Mouse (Mus musculus): ENCODE data around the gene Fig4. TPM values are rescaled to one million over a fixed set of nuclear protein-coding genes. Genes with fewer than 3 reads are reported as not detected.

The Fig4 gene
- polyA plus RNA-seq, 1 experiment from 2014 or later, result 16.3 TPM

DNA sequence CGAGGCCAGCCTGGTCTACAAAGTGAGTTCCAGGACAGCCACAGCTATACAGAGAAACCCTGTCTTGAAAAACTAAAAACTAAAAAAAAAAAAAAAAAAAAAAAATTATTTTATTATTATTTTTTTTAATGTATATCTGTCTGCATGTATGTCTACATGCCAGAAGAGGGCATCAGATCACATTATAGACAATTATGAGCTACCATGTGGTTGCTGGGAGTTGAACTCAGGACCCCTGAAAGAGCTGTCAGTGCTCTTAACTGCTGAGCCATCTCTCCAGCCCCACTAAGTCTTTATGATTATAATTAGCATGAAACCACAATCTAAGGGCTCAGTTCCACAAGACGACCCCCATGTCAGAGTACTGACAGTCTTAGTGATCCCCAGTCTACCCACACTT lies 152.6 kb downstream of the Fig4 start:
- Histone ChIP-seq H3K9me3 (replicated peaks) (no peaks in the 10 kb centered on the region), H3K4me3 (no peak overlapping the region), H3K4me1 (no peaks in the 10 kb centered on the region; the same call in 1 of the 2 replicates), H3K27ac (replicated peaks) (no peak overlapping the region), H3K36me3 (no peaks in the 10 kb centered on the region), H3K27me3 (ENCODE audit: low read depth, poor library complexity, severe bottlenecking) (peaks cover 7% of the 10 kb centered on the region; the same call in 1 of the 2 replicates)
- 76% methylated on average over 2 of the region's 2 CpGs for WGBS
- DNase-seq (ENCODE audit: low spot score), result no peak

DNA sequence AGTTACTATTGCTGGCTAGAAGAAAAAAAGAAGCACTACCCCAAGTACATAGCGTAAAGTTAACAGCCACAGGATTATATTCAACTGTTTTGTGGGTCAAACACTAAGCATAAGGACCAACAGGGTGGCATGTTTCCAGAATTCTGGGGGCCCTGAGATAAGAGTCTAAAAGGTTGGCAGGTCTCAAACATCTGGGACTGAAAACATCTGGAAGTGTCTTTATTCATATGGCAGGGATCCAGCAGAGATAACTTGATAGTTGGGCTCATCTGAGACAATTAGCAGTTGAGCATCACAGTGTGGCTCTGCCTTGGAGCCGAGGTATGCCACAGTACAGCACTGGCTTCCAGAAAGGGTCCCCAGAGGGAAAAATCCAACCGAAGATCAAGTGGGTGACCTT lies 153.8 kb downstream of the Fig4 start:
- no peak overlapping the region for H3K4me3 ChIP-seq
- WGBS, result 90% methylated on average over 3 of the region's 3 CpGs
- H3K9me3 ChIP-seq (replicated peaks), result no peaks in the 10 kb centered on the region
- no peak overlapping the region for H3K27ac ChIP-seq (replicated peaks)
- no peaks in the 10 kb centered on the region for H3K36me3 ChIP-seq
- H3K27me3 ChIP-seq (ENCODE audit: low read depth, poor library complexity, severe bottlenecking), result peaks cover 7% of the 10 kb centered on the region; the same call in 1 of the 2 replicates
- peaks cover 9% of the 10 kb centered on the region for H3K4me1 ChIP-seq
- DNase-seq (ENCODE audit: low spot score), result no peak

DNA sequence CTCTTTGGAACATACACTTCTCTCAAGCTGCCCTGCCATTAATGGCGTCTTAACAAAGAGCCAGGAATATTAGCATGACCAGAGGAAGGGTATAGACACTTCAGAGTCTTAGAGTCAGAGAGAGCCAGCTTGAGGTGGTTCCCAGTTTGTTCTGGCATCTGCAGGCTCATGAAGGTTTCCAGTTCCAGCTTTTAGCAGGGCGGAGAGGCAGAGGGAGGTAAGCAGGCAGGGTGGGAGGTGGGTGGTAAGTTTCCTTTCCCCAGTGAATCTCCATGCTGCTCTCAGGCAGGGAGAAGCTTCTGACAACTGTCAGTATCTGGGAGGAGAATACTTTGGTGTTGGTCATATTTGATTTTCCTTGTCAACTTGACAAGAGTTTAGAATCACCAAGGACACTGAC lies 156.9 kb downstream of the Fig4 start:
- Histone ChIP-seq H3K9me3 (replicated peaks) (no peaks in the 10 kb centered on the region), H3K4me3 (no peak overlapping the region), H3K36me3 (no peaks in the 10 kb centered on the region), H3K4me1 (peaks cover 13% of the 10 kb centered on the region), H3K27me3 (ENCODE audit: low read depth, poor library complexity, severe bottlenecking) (peaks cover 7% of the 10 kb centered on the region; the same call in 1 of the 2 replicates), H3K27ac (replicated peaks) (no peak overlapping the region)
- WGBS, result 82% methylated on average over 2 of the region's 2 CpGs
- DNase-seq (ENCODE audit: low spot score), result no peak

Other genes with a start within 250 kb of the Fig4 start
- not detected in 2 replicates for gene Gpr6, start 231.0 kb downstream of the Fig4 start, polyA plus RNA-seq (2016; fragmentation: Nextera tagmentation; extraction: Ambion mirVana)
- 0.04 TPM in 2 replicates for gene Ak9, start 720 bp upstream of the Fig4 start, polyA plus RNA-seq (2016; fragmentation: Nextera tagmentation; extraction: Ambion mirVana)
- gene Zbtb24, start 147.1 kb upstream of the Fig4 start, polyA plus RNA-seq (2016; fragmentation: Nextera tagmentation; extraction: Ambion mirVana), result 17.6 and 18.9 TPM in 2 replicates
- gene Mical1, start 173.1 kb upstream of the Fig4 start, polyA plus RNA-seq (2016; fragmentation: Nextera tagmentation; extraction: Ambion mirVana), result 49.1 and 53.7 TPM in 2 replicates
- 68.7 and 72.2 TPM in 2 replicates for gene Smpd2, start 187.1 kb upstream of the Fig4 start, polyA plus RNA-seq (2016; fragmentation: Nextera tagmentation; extraction: Ambion mirVana)
- 0.76 and 1.7 TPM in 2 replicates for gene Ppil6, start 187.2 kb upstream of the Fig4 start, polyA plus RNA-seq (2016; fragmentation: Nextera tagmentation; extraction: Ambion mirVana)
- 98.5 and 108 TPM in 2 replicates for gene Cd164, start 216.2 kb upstream of the Fig4 start, polyA plus RNA-seq (2016; fragmentation: Nextera tagmentation; extraction: Ambion mirVana)

Measured in midbrain, embryonic 10.5 days (tissue).